Mouse (Mus musculus): ENCODE data around the gene Clec1a.

Clec1a gene

GRCm38 (mm10) chr6:129403391-129403790 is 48.4 kb downstream of the Clec1a start:
- no peak for DNase-seq

DNA sequence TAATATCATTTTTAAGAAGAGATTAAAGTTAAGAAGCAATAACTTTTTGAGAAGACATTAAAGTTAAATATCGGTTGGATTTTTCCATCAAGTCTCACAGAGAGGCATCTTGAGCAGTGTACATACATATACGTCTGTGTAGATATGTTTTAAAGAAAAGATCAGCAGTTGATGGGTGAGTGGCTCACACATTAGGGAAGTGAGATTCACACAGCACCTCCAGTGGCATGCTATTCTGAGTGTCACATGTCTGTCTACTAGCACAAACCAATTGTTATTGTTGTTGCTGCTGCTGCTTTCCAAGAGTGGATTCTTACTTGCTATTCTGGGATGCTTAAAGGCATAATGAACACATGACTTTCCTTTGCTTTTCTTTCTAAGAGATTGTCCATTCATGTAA is 49.4 kb downstream of the Clec1a start:
- no peak for DNase-seq

- no peak for DNase-seq
Measured at GRCm38 (mm10) chr6:129399945-129400344, 51.9 kb downstream of the Clec1a start.

DNA sequence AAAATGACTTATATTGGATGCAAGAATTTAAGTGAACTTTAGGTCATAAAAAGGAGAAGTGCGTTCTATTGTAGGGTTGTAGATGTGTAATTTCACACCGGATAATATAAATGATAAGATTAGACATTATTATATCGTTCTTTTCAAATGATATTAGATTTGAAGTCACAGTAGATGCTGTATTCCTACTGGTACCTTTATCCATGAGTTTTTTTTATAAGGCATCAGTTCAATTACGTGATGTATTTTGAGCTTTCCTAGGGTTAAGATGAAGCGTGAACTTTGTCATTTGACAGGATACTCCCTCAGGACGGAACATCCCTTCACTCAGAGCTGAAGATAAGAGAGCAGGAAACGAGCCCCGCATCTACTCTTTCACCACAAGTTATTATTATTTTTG is 54.8 kb downstream of the Clec1a start, which contains the start of gene Clec1b:
Gene Clec1b (plus strand): TSS at position 301 of the 400 bp plus-strand sequence.
- DNase-seq, result no peak

DNA sequence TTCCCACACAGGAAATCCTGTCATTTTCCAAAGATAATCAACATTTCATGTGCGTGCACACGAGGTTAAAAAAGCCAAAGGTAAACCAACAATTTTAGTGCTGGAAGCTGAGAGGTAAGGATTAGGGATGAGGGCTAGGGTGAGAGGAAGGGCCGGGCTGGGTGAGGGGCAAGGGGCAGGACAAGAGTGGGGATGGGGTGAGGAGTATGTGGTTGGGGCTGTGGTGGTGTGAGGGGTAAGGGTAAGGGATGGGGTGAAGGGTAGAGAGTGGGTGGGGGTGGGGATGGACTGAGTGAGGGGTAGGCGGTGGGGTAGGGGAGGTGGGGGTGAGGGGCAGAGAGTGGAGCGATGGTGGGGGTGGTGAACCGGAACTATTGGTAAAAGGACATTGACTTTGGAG is 58.1 kb downstream of the Clec1a start:
- DNase-seq, result no peak

DNA sequence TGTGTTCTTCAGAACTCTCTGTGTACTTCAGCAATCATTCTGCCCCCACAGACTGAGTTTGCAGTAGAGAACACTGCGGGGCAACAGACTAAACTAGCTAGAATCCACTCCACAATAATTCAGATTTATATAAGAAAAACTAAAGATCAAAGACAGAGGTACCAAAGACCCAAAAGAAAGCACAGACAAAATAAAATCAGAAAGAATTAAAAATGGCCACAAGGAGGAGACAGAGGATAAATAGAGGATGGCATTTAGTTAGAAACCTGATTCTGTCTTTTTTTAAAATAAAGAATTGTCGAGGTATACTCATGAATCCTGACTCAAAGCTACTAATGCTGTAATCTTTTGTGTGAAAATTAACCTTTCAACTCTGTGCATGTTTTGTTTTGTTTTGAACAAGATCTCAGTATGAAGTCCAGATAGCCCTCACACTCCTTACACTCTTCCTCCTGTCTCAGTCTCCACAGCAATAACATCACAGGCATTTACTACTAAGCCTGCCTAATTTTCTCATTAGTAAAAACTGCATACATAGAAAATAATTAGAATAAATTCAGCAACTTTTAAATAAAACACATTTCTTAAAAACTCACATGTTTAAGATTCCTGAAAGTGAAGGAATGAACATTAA is 58.6 kb downstream of the Clec1a start:
- DNase-seq, result no peak

DNA sequence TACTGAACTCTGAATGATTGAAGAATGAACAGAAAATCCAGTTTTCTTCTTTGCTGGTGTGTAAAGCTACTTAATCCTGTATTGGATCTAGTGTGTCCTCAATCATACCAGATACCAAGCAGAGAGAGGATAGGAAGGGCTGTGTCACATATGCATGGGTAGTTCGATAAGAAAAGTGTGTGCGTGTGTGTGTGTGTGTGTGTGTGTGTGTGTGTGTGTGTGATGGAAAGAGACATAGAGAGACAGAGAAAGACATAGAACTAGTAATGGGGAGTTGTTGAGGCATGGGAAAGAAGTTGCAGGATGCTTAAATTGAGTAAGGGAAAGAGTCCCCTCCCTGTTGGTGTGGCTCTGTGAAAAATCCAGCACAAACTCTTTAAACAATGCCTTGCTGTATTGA is 66.0 kb downstream of the Clec1a start, which contains the start of gene Clec12b:
Gene Clec12b (minus strand): TSS at position 101 of the 400 bp plus-strand sequence.
- no peak for DNase-seq

DNA sequence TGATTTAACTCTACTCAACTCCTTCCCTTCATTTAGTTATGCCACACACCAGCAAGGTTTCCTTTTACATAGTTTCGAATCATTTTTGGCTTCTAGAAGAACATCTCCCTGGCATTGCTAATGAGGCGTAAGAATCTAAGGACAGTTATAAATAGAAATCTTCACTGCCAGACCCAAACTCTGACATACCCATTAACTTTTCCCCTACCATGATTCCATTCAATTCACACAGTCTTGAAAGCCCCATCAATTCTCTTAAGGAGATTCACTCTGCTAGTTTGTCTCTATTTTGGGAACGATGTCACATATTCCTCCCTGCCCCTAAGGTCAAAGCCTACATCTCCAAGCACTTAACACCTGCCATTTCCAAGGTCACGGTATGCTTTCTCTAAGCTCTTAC is 66.8 kb downstream of the Clec1a start:
- DNase-seq, result no peak

GRCm38 (mm10) chr6:129383466-129383865 is 68.3 kb downstream of the Clec1a start:
- DNase-seq, result no peak

DNA sequence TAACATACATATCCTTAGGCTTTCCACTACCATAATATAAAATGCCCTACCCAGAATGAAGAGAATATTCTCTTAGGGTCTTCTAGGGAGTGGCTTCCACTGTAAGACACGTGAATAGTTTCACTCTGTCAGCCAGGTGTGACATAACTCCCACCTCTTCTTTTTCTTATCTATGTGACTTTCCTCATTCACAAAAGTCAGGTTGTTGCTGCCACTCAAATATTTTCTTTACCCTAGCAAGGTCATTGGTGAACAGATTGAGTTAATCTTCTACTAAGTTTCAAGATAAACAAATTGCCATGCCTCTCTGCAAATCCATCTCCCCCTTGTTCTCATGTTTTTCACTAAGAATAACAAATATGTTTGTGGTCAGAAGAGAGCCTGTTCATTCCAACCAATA is 70.1 kb downstream of the Clec1a start:
- no peak for DNase-seq

- no peak for DNase-seq
Measured at GRCm38 (mm10) chr6:129380454-129380853, 71.3 kb downstream of the Clec1a start.

GRCm38 (mm10) chr6:129374937-129375471 is 76.8 kb downstream of the Clec1a start:
- no peak for DNase-seq
